Mouse (Mus musculus): ENCODE measurements around the gene Gh. TPM values are rescaled to one million over a fixed set of nuclear protein-coding genes. Genes with fewer than 3 reads are reported as not detected.
A peak's percentile ranks its signal among the peaks of the same experiment; 100 is the strongest.

The Gh gene
- polyA plus RNA-seq, 1 experiment = not detected

GRCm38 (mm10) chr11:106283371-106283770, 18.3 kb downstream of the Gh start:
- TF ChIP-seq E2F4 (IDR thresholded peaks at IDR 0.05; ENCODE audit: insufficient read depth) (no peak), TCF3 (IDR thresholded peaks at IDR 0.05; ENCODE audit: insufficient read length, low read depth) (no peak), POLR2AphosphoS2 (IDR thresholded peaks at IDR 0.05; ENCODE audit: insufficient read length, low read depth) (no peak), REST (IDR thresholded peaks at IDR 0.05; ENCODE audit: insufficient read depth, insufficient read length) (no peak), CEBPB (IDR thresholded peaks at IDR 0.05; ENCODE audit: insufficient read depth, poor library complexity, severe bottlenecking) (no peak), USF1 (IDR thresholded peaks at IDR 0.05; ENCODE audit: low read depth) (no peak)
- Histone ChIP-seq H3K36me3 (ENCODE audit: control insufficient read depth, insufficient read depth) (no peaks in the 10 kb centered on the region), H3K79me2 (ENCODE audit: control insufficient read depth, insufficient read depth) (no peaks in the 10 kb centered on the region), H3K4me3 (no peak overlapping the region), H3K27me3 (ENCODE audit: control insufficient read depth, insufficient read depth, insufficient read length) (no peaks in the 10 kb centered on the region), H3K4me2 (ENCODE audit: low read depth) (no peak overlapping the region), H3ac (ENCODE audit: control insufficient read depth, insufficient read length) (no peak overlapping the region)

GRCm38 (mm10) chr11:106282452-106282851, 19.2 kb downstream of the Gh start:
- H3K4me2 ChIP-seq (ENCODE audit: low read depth) = no peak overlapping the region
- no peaks in the 10 kb centered on the region for H3K79me2 ChIP-seq (ENCODE audit: control insufficient read depth, insufficient read depth)
- TF ChIP-seq MYOG (IDR thresholded peaks at IDR 0.05; ENCODE audit: control insufficient read depth in 1 of 3, insufficient read depth in 1 of 3, insufficient read length in 2 of 3, low read depth in 2 of 3) (no peak), CEBPB (IDR thresholded peaks at IDR 0.05; ENCODE audit: insufficient read depth, poor library complexity, severe bottlenecking) (peak; percentile 35; the same call in 1 of the 2 replicates)
- H3K27me3 ChIP-seq (ENCODE audit: control insufficient read depth, insufficient read depth, insufficient read length) = no peaks in the 10 kb centered on the region
- no peaks in the 10 kb centered on the region for H3K36me3 ChIP-seq (ENCODE audit: control insufficient read depth, insufficient read depth)
- no peak overlapping the region for H3K4me3 ChIP-seq
- H3ac ChIP-seq (ENCODE audit: control insufficient read depth, insufficient read length) = no peak overlapping the region

- H3K36me3 ChIP-seq (ENCODE audit: control insufficient read depth, insufficient read depth) = no peaks in the 10 kb centered on the region
- peak in 1 of 3 experiments; percentile 47 for TF ChIP-seq MYOD1 (IDR thresholded peaks at IDR 0.05; ENCODE audit: control insufficient read depth in 1 of 3, insufficient read length in 2 of 3, low read depth in 2 of 3)
- TF ChIP-seq POLR2AphosphoS2 (IDR thresholded peaks at IDR 0.05; ENCODE audit: insufficient read length, low read depth) = peak; percentile 34
- TF ChIP-seq CEBPB (IDR thresholded peaks at IDR 0.05; ENCODE audit: insufficient read depth, poor library complexity, severe bottlenecking) = no peak
- no peak within 1 kb of the TSS for H3ac ChIP-seq (ENCODE audit: control insufficient read depth, insufficient read length)
- peak within 1 kb of the TSS; percentile 60 for H3K4me2 ChIP-seq (ENCODE audit: low read depth)
- H3K79me2 ChIP-seq (ENCODE audit: control insufficient read depth, insufficient read depth) = peaks cover 8% of the 10 kb centered on the region
- H3K4me3 ChIP-seq = no peak within 1 kb of the TSS
- H3K27me3 ChIP-seq (ENCODE audit: control insufficient read depth, insufficient read depth, insufficient read length) = no peaks in the 10 kb centered on the region
These were observed 25.2 kb downstream of the Gh start, which contains the start of gene Tcam1 for GRCm38 (mm10) chr11:106276454-106276853. Gene Tcam1 (plus strand): TSS chr11:106276672.

- Histone ChIP-seq H3K36me3 (ENCODE audit: control insufficient read depth, insufficient read depth) (no peaks in the 10 kb centered on the region), H3K27me3 (ENCODE audit: control insufficient read depth, insufficient read depth, insufficient read length) (no peaks in the 10 kb centered on the region), H3K79me2 (ENCODE audit: control insufficient read depth, insufficient read depth) (peaks cover 23% of the 10 kb centered on the region), H3K4me2 (ENCODE audit: low read depth) (no peak overlapping the region), H3ac (ENCODE audit: control insufficient read depth, insufficient read length) (no peak overlapping the region), H3K4me3 (no peak overlapping the region)
- no peak for TF ChIP-seq TCF3 (IDR thresholded peaks at IDR 0.05; ENCODE audit: insufficient read length, low read depth)
- TF ChIP-seq MAX (IDR thresholded peaks at IDR 0.05; ENCODE audit: low read depth) = no peak
- TF ChIP-seq MYOD1 (IDR thresholded peaks at IDR 0.05; ENCODE audit: control insufficient read depth in 1 of 3, insufficient read length in 2 of 3, low read depth in 2 of 3) = no peak
- no peak for TF ChIP-seq POLR2A (IDR thresholded peaks at IDR 0.05; ENCODE audit: insufficient read length, low read depth)
- TF ChIP-seq E2F4 (IDR thresholded peaks at IDR 0.05; ENCODE audit: insufficient read depth) = no peak
- no peak for TF ChIP-seq POLR2AphosphoS2 (IDR thresholded peaks at IDR 0.05; ENCODE audit: insufficient read length, low read depth)
- TF ChIP-seq CEBPB (IDR thresholded peaks at IDR 0.05; ENCODE audit: insufficient read depth, poor library complexity, severe bottlenecking) = no peak
- no peak for TF ChIP-seq REST (IDR thresholded peaks at IDR 0.05; ENCODE audit: insufficient read depth, insufficient read length)
- TF ChIP-seq TCF12 (IDR thresholded peaks at IDR 0.05; ENCODE audit: insufficient read depth, poor library complexity, severe bottlenecking) = no peak
- no peak for TF ChIP-seq SRF (IDR thresholded peaks at IDR 0.05; ENCODE audit: control insufficient read depth, insufficient read length, low read depth)
These were observed 26.7 kb downstream of the Gh start for GRCm38 (mm10) chr11:106274971-106275411.

GRCm38 (mm10) chr11:106274374-106274773, 27.3 kb downstream of the Gh start:
- no peak overlapping the region for H3K4me3 ChIP-seq
- no peak overlapping the region for H3K4me2 ChIP-seq (ENCODE audit: low read depth)
- no peaks in the 10 kb centered on the region for H3K27me3 ChIP-seq (ENCODE audit: control insufficient read depth, insufficient read depth, insufficient read length)
- H3K79me2 ChIP-seq (ENCODE audit: control insufficient read depth, insufficient read depth) = peaks cover 27% of the 10 kb centered on the region
- no peak overlapping the region for H3ac ChIP-seq (ENCODE audit: control insufficient read depth, insufficient read length)
- TF ChIP-seq TCF12 (IDR thresholded peaks at IDR 0.05; ENCODE audit: insufficient read depth, poor library complexity, severe bottlenecking) = no peak
- TF ChIP-seq E2F4 (IDR thresholded peaks at IDR 0.05; ENCODE audit: insufficient read depth) = no peak
- TF ChIP-seq MAX (IDR thresholded peaks at IDR 0.05; ENCODE audit: low read depth) = no peak
- TF ChIP-seq MYOD1 (IDR thresholded peaks at IDR 0.05; ENCODE audit: control insufficient read depth in 1 of 3, insufficient read length in 2 of 3, low read depth in 2 of 3) = no peak
- TF ChIP-seq CEBPB (IDR thresholded peaks at IDR 0.05; ENCODE audit: insufficient read depth, poor library complexity, severe bottlenecking) = no peak
- no peak for TF ChIP-seq MYOG (IDR thresholded peaks at IDR 0.05; ENCODE audit: control insufficient read depth in 1 of 3, insufficient read depth in 1 of 3, insufficient read length in 2 of 3, low read depth in 2 of 3)
- TF ChIP-seq SRF (IDR thresholded peaks at IDR 0.05; ENCODE audit: control insufficient read depth, insufficient read length, low read depth) = no peak
- TF ChIP-seq POLR2AphosphoS2 (IDR thresholded peaks at IDR 0.05; ENCODE audit: insufficient read length, low read depth) = no peak
- no peak for TF ChIP-seq REST (IDR thresholded peaks at IDR 0.05; ENCODE audit: insufficient read depth, insufficient read length)
- TF ChIP-seq USF1 (IDR thresholded peaks at IDR 0.05; ENCODE audit: low read depth) = no peak
- no peak for TF ChIP-seq TCF3 (IDR thresholded peaks at IDR 0.05; ENCODE audit: insufficient read length, low read depth)
- no peak for TF ChIP-seq POLR2A (IDR thresholded peaks at IDR 0.05; ENCODE audit: insufficient read length, low read depth)
- no peaks in the 10 kb centered on the region for H3K36me3 ChIP-seq (ENCODE audit: control insufficient read depth, insufficient read depth)
